Mouse (Mus musculus): ENCODE data around the gene 1190005I06Rik. TPM values are rescaled to one million over a fixed set of nuclear protein-coding genes. Genes with fewer than 3 reads are reported as not detected.

Gene 1190005I06Rik
- total RNA-seq, 2 experiments from 2014 or later, result 13.1 to 13.4 TPM

- DNase-seq, result peak; percentile 51 to 61
Observed at GRCm38 (mm10) chr8:120619235-120620180, 27.9 kb downstream of the 1190005I06Rik start.

GRCm38 (mm10) chr8:120618110-120618509 is 29.3 kb downstream of the 1190005I06Rik start:
- peak; percentile 73 to 75 for DNase-seq

GRCm38 (mm10) chr8:120616663-120617626 is 30.5 kb downstream of the 1190005I06Rik start:
- no peak for DNase-seq

- DNase-seq, result no peak
Observed at GRCm38 (mm10) chr8:120614491-120614890, 32.9 kb downstream of the 1190005I06Rik start.

GRCm38 (mm10) chr8:120610824-120611223 is 36.6 kb downstream of the 1190005I06Rik start:
- DNase-seq, result no peak

- DNase-seq, result peak; percentile 74 to 81
Observed at GRCm38 (mm10) chr8:120607885-120608284, 39.5 kb downstream of the 1190005I06Rik start.

GRCm38 (mm10) chr8:120607460-120607859 is 40.0 kb downstream of the 1190005I06Rik start:
- DNase-seq, result no peak

GRCm38 (mm10) chr8:120602672-120603071 is 44.8 kb downstream of the 1190005I06Rik start:
- no peak for DNase-seq

GRCm38 (mm10) chr8:120599504-120599903 is 47.9 kb downstream of the 1190005I06Rik start:
- peak; percentile 71 to 76 for DNase-seq

GRCm38 (mm10) chr8:120598579-120598978 is 48.9 kb downstream of the 1190005I06Rik start:
- DNase-seq, result peak; percentile 80 to 89

- DNase-seq, result no peak
Observed at GRCm38 (mm10) chr8:120595963-120596362, 51.5 kb downstream of the 1190005I06Rik start.

GRCm38 (mm10) chr8:120594571-120594970 is 52.9 kb downstream of the 1190005I06Rik start:
- no peak for DNase-seq

GRCm38 (mm10) chr8:120591587-120592292 is 55.7 kb downstream of the 1190005I06Rik start:
- peak; percentile 58 to 66 for DNase-seq

- no peak for DNase-seq
Observed at GRCm38 (mm10) chr8:120589921-120590320, 57.5 kb downstream of the 1190005I06Rik start.

- DNase-seq, result peak; percentile 99 to 100
Observed at GRCm38 (mm10) chr8:120588908-120589771, 58.3 kb downstream of the 1190005I06Rik start, which contains the start of gene Gins2. Gins2 (minus strand) TSS chr8:120589304.

GRCm38 (mm10) chr8:120585521-120585920 is 61.9 kb downstream of the 1190005I06Rik start:
- DNase-seq, result no peak

GRCm38 (mm10) chr8:120581811-120582210 is 65.6 kb downstream of the 1190005I06Rik start:
- no peak for DNase-seq

- DNase-seq, result no peak
Observed at GRCm38 (mm10) chr8:120581329-120581728, 66.1 kb downstream of the 1190005I06Rik start.

GRCm38 (mm10) chr8:120580336-120581000 is 67.0 kb downstream of the 1190005I06Rik start:
- peak in 1 of 2 experiments; percentile 67 for DNase-seq

- no peak for DNase-seq
Observed at GRCm38 (mm10) chr8:120577821-120578220, 69.6 kb downstream of the 1190005I06Rik start.
